Mouse (Mus musculus) embryo, embryonic 10 days (tissue): Measurements from ENCODE around the gene Ctdsp2.

Experiments
- DNase-seq: peaks from one replicate; pipeline ENCODE4 v3.0.0-alpha.2; 2015; ENCODE audit warnings: low spot score

The Ctdsp2 gene

GRCm38 (mm10) chr10:127042468-127043115, 64.1 kb downstream of the Ctdsp2 start:
- DNase-seq = no peak

DNA sequence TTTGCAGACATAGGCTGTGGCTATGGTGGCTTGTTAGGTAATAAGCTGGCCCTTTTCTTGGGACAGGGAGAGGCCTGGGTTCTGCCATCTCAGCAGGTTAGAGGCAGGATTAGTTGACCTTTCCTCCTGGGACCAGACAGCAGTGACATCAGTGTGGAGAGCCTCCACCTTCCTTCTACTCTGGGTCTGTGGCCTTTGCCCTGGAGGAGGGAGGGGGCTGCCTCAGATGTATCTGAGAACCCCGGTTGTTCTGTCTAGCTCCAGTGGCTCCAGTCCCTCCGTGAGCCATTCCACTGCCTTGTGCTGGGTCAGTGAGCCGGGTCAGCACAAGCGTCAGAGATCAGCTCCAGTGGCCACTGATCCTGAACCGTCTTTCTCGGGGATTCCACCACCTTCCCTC, 64.7 kb downstream of the Ctdsp2 start:
- no peak for DNase-seq

DNA sequence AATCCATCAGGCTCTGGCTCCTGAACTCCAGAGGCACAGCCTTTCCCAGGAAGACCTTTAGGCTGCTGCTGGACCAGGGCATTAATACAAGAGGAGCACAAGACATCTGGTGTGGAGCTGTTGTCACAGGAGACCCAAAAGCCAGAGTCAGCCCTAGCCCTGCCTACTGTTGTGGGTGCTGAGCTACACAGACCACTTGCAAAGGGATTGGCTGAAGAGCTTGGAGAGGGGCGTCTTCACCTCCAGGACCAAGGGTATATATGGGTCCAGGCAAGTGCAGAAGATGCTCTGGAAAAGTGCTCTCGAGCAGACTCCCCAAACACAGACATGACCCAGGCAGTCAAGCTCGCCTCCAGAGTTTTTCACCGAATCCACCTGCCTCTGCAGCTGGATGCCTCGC, 69.4 kb downstream of the Ctdsp2 start, which contains the start of gene Cyp27b1:
Gene Cyp27b1 (plus strand): TSS at position 297 of the 400 bp plus-strand sequence.
- no peak for DNase-seq

GRCm38 (mm10) chr10:127048608-127049394, 70.3 kb downstream of the Ctdsp2 start:
- DNase-seq = no peak
